Mouse (Mus musculus) lung, adult 18-20 months (tissue): Measurements from ENCODE around the gene Cd209b.
A peak's percentile ranks its signal among the peaks of the same experiment; 100 is the strongest.

ENCODE experiments used
- DNase-seq, 2 experiments: peaks; one replicate each; pipeline ENCODE4 v3.0.0; 2022; ENCODE audit warnings: mixed read lengths in 2 of 2

Gene Cd209b

DNA sequence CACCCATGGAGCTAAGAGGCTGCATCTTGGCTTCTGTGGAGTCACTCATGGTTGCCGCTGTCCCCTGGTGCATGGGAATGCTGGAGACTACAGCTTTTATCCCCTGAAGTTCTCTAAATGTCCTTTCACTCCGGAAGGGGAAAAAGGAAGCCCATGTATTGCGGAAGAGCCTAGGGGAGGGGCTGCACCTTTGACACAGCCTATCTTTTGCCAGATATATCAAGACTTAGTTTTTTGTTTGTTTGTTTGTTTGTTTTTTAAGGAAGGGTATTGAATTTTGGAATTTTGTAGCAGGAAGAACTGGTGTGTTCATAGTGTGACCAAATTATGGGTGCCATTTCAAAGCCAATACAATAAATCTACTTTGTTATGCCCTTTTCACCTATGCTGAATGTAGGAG lies at the start of gene Cd209b:
Cd209b (minus strand) TSS at position 101 of the 400 bp plus-strand sequence.
- no peak for DNase-seq

DNA sequence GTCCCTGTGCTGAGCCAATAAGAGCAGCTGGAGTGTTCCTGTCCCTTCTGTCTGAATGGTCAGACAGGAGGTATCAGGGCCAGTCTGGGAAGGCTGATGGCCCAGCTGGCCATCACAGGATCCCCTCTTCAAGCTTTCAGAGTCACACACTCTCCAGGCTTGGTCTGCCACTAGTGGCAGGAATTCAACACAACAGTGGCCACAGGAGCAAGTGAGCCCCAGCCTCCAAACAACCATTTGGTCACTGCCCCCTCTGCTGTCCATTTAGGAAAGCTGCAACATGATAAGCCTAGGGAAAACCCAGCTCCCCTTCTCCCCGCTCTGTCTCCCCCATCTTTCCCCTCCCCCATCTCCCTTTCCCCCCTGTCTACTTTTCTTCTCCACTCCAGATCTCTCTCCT lies 29.4 kb upstream of the Cd209b start:
- peak; percentile 16 to 20 for DNase-seq

DNA sequence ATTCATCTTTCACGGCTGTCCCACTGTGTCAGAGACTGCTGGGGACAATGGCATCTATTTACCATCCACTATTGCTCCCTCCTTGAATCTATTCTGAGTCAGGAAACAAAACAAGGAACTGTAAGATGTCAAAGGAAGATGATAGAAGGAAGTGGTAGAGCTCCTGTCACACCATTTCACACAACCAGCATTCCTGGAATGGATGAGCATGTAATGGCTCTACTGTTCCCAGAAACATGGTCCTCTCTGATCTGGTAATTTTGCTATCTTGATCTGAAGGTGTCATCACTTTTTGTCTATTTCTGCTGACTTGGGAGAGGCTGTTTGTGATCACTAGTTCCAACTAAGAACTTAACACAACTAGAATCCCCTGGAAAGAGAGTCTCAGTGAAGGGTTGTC lies 28.0 kb upstream of the Cd209b start, which contains the start of gene Cd209c:
Cd209c (minus strand) TSS at position 101 of the 400 bp plus-strand sequence.
- no peak for DNase-seq

DNA sequence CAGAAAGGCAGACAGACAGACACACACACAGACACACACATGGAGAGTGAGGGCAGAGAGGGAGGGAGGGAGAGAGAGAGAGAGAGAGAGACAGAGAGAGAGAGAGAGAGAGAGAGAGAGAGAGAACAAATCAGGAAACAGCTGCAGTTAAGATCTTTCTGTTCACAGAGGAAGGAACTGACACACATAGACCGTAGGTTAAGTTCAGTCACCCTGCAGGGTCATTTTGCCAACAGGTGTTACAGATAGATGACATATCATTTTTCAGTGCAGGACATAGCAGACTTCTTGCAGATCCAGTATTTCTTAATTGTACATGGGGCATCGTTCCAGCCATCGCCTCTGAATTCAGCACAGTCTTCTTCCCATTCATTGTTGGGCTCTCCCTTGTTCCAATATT lies 13.4 kb upstream of the Cd209b start:
- no peak for DNase-seq

DNA sequence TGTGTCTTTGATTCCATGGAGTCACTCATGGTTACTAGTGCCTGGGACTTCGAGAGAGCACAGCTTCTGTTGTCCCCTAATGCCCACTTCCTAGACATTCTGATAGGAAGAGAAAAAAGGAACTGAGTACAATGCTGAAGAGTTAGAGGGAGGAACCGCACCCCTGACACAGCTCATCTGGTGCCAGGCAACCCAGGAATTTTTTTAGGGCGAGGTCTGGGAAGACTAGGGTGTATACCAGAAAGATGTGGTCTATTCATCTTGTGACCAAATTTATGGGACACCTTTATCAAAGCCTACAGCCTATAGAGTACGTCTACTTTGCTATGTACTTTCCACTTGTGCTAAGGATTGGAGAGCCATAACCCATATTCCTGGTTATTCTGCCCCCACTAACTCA lies 48.2 kb downstream of the Cd209b start, which contains the start of gene Cd209d:
Cd209d (minus strand) TSS at position 101 of the 400 bp plus-strand sequence.
- no peak for DNase-seq

DNA sequence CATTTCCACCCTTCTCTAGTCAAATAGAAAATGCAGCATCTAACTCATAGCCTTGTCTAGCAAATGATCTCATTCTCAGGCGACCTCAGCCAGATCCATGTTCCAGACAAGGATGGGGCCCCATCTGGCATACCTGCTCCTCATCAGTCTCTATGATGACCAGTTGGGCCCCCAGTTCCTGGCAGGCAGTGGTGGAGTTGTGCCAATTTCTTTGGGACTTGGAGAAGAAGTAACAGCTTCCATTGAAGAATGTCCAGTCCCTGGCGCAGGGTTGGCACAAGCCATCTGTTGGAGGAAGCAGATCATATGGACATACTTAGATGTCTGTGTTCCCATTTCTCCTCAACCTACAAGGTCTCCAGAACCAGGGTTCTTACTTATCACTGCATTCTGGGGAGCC lies 50.5 kb downstream of the Cd209b start:
- DNase-seq, result no peak
